Mouse (Mus musculus): ENCODE measurements around the gene Plxna4. TPM values are rescaled to one million over a fixed set of nuclear protein-coding genes. Genes with fewer than 3 reads are reported as not detected.

Gene Plxna4
- total RNA-seq, 2 experiments from 2014 or later, result 56.3 to 61.4 TPM

- no peak for DNase-seq (ENCODE audit: low spot score in 2 of 2)
These were observed 230.5 kb downstream of the Plxna4 start for GRCm38 (mm10) chr6:32357497-32357896.

GRCm38 (mm10) chr6:32355559-32355958 is 232.4 kb downstream of the Plxna4 start:
- no peak for DNase-seq (ENCODE audit: low spot score in 2 of 2)

GRCm38 (mm10) chr6:32348996-32349395 is 239.0 kb downstream of the Plxna4 start:
- no peak for DNase-seq (ENCODE audit: low spot score in 2 of 2)

GRCm38 (mm10) chr6:32348126-32348525 is 239.9 kb downstream of the Plxna4 start:
- no peak for DNase-seq (ENCODE audit: low spot score in 2 of 2)

- DNase-seq (ENCODE audit: low spot score in 2 of 2), result no peak
These were observed 242.0 kb downstream of the Plxna4 start for GRCm38 (mm10) chr6:32346015-32346414.

GRCm38 (mm10) chr6:32342727-32343126 is 245.3 kb downstream of the Plxna4 start:
- DNase-seq (ENCODE audit: low spot score in 2 of 2), result no peak

- DNase-seq (ENCODE audit: low spot score in 2 of 2), result no peak
These were observed 245.7 kb downstream of the Plxna4 start for GRCm38 (mm10) chr6:32342272-32342671.

- DNase-seq (ENCODE audit: low spot score in 2 of 2), result no peak
These were observed 249.5 kb downstream of the Plxna4 start for GRCm38 (mm10) chr6:32338416-32338943.

GRCm38 (mm10) chr6:32331281-32331680 is 256.7 kb downstream of the Plxna4 start:
- no peak for DNase-seq (ENCODE audit: low spot score in 2 of 2)

- no peak for DNase-seq (ENCODE audit: low spot score in 2 of 2)
These were observed 257.8 kb downstream of the Plxna4 start for GRCm38 (mm10) chr6:32330034-32330795.

- peak; percentile 76 for DNase-seq (ENCODE audit: low spot score in 2 of 2)
These were observed 260.0 kb downstream of the Plxna4 start for GRCm38 (mm10) chr6:32328028-32328427.

- no peak for DNase-seq (ENCODE audit: low spot score in 2 of 2)
These were observed 260.8 kb downstream of the Plxna4 start for GRCm38 (mm10) chr6:32327173-32327572.

GRCm38 (mm10) chr6:32326406-32326805 is 261.6 kb downstream of the Plxna4 start:
- DNase-seq (ENCODE audit: low spot score in 2 of 2), result no peak

GRCm38 (mm10) chr6:32325851-32326250 is 262.1 kb downstream of the Plxna4 start:
- DNase-seq (ENCODE audit: low spot score in 2 of 2), result no peak

GRCm38 (mm10) chr6:32321187-32321586 is 266.8 kb downstream of the Plxna4 start:
- DNase-seq (ENCODE audit: low spot score in 2 of 2), result no peak

GRCm38 (mm10) chr6:32320254-32320653 is 267.7 kb downstream of the Plxna4 start:
- DNase-seq (ENCODE audit: low spot score in 2 of 2), result peak in 1 of 2 experiments; percentile 20

GRCm38 (mm10) chr6:32317470-32317869 is 270.5 kb downstream of the Plxna4 start:
- DNase-seq (ENCODE audit: low spot score in 2 of 2), result no peak

GRCm38 (mm10) chr6:32315011-32315450 is 273.0 kb downstream of the Plxna4 start:
- DNase-seq (ENCODE audit: low spot score in 2 of 2), result no peak

GRCm38 (mm10) chr6:32309147-32309546 is 278.8 kb downstream of the Plxna4 start:
- no peak for DNase-seq (ENCODE audit: low spot score in 2 of 2)

GRCm38 (mm10) chr6:32300611-32301010 is 287.4 kb downstream of the Plxna4 start:
- no peak for DNase-seq (ENCODE audit: low spot score in 2 of 2)

GRCm38 (mm10) chr6:32281457-32281856 is 306.5 kb downstream of the Plxna4 start:
- DNase-seq (ENCODE audit: low spot score in 2 of 2), result no peak

GRCm38 (mm10) chr6:32280728-32281127 is 307.3 kb downstream of the Plxna4 start:
- DNase-seq (ENCODE audit: low spot score in 2 of 2), result no peak

GRCm38 (mm10) chr6:32271463-32271862 is 316.5 kb downstream of the Plxna4 start:
- DNase-seq (ENCODE audit: low spot score in 2 of 2), result peak; percentile 47 to 61

Data from left cerebral cortex, adult 18-20 months (tissue).